Mouse (Mus musculus) liver, embryonic 12.5 days (tissue): ENCODE data around the gene Ankrd28. TPM values are rescaled to one million over a fixed set of nuclear protein-coding genes. Genes with fewer than 3 reads are reported as not detected.

ENCODE experiments used
- ATAC-seq: fragments of 200-750 bp; cut with Nextera tagmentation; 2 replicates; pipeline ENCODE4 v1.8.0; 2017; ENCODE audit warnings: moderate number of reproducible peaks, mild to moderate bottlenecking, moderate library complexity
- H3K27ac ChIP-seq: fragments of 300-500 bp; sonication (generic); 2 replicates; pipeline ENCODE4 v1.5.1; 2016; ENCODE audit warnings: mild to moderate bottlenecking
- H3K27me3 ChIP-seq: fragments of 300-500 bp; sonication (generic); replicated peaks from 2 replicates; pipeline ENCODE4 v1.6.1; 2016; ENCODE audit warnings: mild to moderate bottlenecking, moderate library complexity
- H3K36me3 ChIP-seq: fragments of 300-500 bp; sonication (generic); 2 replicates; pipeline ENCODE4 v1.6.1; 2016; ENCODE audit warnings: mild to moderate bottlenecking, moderate library complexity
- H3K4me1 ChIP-seq: fragments of 300-500 bp; sonication (generic); 2 replicates; pipeline ENCODE4 v1.6.1; 2016
- H3K4me2 ChIP-seq: fragments of 300-500 bp; sonication (generic); 2 replicates; pipeline ENCODE4 v1.6.1; 2016; ENCODE audit warnings: mild to moderate bottlenecking, moderate library complexity
- H3K4me3 ChIP-seq: fragments of 300-500 bp; sonication (generic); 2 replicates; pipeline ENCODE4 v1.5.1; 2016; ENCODE audit warnings: mild to moderate bottlenecking, moderate library complexity
- H3K9ac ChIP-seq: fragments of 300-500 bp; sonication (generic); 2 replicates; pipeline ENCODE4 v1.6.1; 2016; ENCODE audit warnings: mild to moderate bottlenecking, moderate library complexity
- H3K9me3 ChIP-seq: fragments of 300-500 bp; sonication (generic); replicated peaks from 2 replicates; pipeline ENCODE4 v1.6.1; 2016; ENCODE audit warnings: mild to moderate bottlenecking, moderate library complexity
- WGBS: fragments of 180-500 bp; shearing (Covaris S2); methylation state at CpG from one replicate; pipeline ENCODE4 v1.1.7; 2016; ENCODE audit not compliant: insufficient replicate concordance; 5-methylcytosine and 5-hydroxymethylcytosine counted together
- polyA plus RNA-seq: library from polyadenylated mRNA; unstranded; fragments of >200 nt; fragmentation: Nextera tagmentation; extraction: Ambion mirVana; gene quantifications from 2 replicates; pipeline ENCODE4 v1.2.1, GENCODE M21; 2016

Ankrd28 gene
- polyA plus RNA-seq, 1 experiment from 2014 or later = 6.2 TPM

DNA sequence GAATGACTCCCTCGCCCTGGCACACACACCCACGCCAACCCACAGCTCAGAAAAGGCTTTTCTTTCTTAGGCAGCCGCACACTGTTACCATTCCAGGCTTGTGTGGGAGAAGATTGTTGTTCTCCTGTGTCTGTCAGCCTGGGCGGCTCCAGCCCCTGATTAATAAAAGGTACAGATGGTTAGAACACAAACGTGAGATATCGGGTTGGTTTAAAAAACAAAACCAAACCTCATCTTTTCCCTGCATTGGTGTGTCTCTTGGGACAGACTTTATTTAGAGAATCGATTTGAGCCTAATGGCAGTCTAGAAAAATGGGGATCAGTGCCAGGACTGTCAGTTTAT, 890 bp upstream of the Ankrd28 start:
- no peak for ATAC-seq
- Histone ChIP-seq H3K4me3 (peak overlapping the region; percentile 97), H3K36me3 (no peaks in the 10 kb centered on the region), H3K4me1 (peaks cover 28% of the 10 kb centered on the region), H3K27ac (peak overlapping the region; percentile 90; the same call in 1 of the 2 replicates), H3K4me2 (peak overlapping the region; percentile 95), H3K9me3 (no peaks in the 10 kb centered on the region), H3K27me3 (no peaks in the 10 kb centered on the region), H3K9ac (peak overlapping the region; percentile 89)
- WGBS = 9% methylated on average over 7 of the region's 7 CpGs

DNA sequence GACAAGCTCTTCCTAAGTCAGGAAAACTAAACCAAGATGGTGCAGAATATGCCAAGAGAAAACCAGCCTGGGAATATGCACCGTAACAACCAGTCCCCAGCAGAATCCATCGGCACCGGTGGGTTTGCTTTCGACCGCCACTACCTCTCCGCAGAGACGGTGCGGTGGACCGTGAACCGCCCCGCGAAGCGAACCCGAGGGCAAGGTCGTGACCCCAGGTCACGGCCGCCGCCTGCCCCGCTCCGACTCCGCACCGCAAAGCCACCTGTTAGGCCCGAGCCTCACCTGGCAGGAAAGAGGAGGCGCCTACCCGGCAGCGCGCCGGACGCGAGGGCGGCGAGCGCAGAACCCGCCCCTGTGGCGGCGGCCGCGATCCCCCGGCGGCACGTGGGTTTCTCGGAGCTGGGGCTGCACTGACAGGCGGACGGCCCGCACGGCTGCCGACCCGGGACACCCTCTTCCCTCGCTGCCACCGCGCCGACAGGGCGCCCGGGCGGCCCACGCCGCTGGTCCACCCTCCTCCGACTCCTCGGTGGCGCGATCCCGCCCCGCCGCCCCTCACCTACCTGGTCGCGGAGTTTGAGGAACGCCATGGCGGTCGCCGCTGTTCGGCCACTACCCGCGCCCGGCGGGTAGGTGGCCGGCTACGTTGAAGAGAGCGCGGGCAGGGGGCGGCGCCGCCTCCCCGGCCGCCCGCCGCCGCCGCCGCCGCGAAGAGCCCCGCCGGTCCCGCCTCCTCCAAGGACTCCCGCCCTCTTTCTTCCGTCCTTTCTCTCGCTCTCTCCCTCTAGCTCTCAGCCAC, 489 bp downstream of the Ankrd28 start:
- Histone ChIP-seq H3K27ac (peak overlapping the region; percentile 90), H3K4me3 (peak overlapping the region; percentile 97), H3K27me3 (no peaks in the 10 kb centered on the region), H3K9ac (peak overlapping the region; percentile 89), H3K36me3 (no peaks in the 10 kb centered on the region), H3K9me3 (no peaks in the 10 kb centered on the region), H3K4me2 (peak overlapping the region; percentile 95), H3K4me1 (peaks cover 34% of the 10 kb centered on the region)
- under 1% methylated on average over 88 of the region's 97 CpGs for WGBS
- peak; percentile 77 for ATAC-seq

DNA sequence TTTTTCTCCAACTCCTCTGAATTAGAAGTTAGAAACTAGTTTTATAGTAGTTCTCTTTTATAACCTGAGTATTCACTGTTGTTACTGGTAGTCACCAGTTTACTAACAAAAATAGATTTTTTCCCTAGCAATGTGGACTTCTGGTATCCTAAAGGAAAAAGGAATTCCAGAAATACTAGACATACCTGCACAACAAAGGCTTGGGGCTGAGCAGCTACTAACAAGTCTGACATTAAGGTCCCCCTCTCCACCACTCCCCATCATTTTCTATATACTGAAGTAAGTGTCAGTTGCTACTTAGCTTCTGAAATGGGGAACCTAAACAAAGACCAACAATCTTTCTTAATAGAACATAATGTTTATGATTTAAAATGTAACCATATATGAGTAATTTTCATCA, 3.2 kb downstream of the Ankrd28 start:
- Histone ChIP-seq H3K4me1 (peaks cover 33% of the 10 kb centered on the region), H3K36me3 (no peaks in the 10 kb centered on the region), H3K4me3 (no peak overlapping the region), H3K9ac (no peak overlapping the region), H3K27ac (no peak overlapping the region), H3K27me3 (no peaks in the 10 kb centered on the region), H3K9me3 (no peaks in the 10 kb centered on the region), H3K4me2 (no peak overlapping the region)
- ATAC-seq = no peak

DNA sequence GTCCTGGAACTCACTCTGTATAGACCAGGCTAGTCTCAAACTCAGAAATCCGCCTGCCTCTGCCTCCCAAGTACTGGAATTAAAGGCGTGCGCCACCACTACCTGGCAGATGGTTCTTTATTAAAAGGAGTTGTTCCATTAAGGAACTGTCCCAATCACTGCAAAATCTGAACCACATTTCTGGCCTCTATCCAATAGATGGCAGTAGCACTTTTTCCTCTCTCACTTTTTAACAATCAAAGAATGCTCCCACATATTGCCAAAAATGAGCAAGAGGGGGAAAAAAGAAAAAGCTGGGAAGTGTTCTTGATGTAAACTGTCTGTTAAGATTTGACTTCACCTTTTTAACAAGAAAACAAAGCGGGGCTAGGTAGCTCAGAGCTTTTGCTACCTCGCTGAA, 20.5 kb downstream of the Ankrd28 start:
- Histone ChIP-seq H3K9me3 (no peaks in the 10 kb centered on the region), H3K4me2 (no peak overlapping the region), H3K36me3 (peaks cover 3% of the 10 kb centered on the region; the same call in 1 of the 2 replicates), H3K27ac (no peak overlapping the region), H3K27me3 (no peaks in the 10 kb centered on the region), H3K9ac (no peak overlapping the region), H3K4me1 (peaks cover 9% of the 10 kb centered on the region; the same call in 1 of the 2 replicates), H3K4me3 (no peak overlapping the region)
- WGBS = 85% methylated on average over 5 of the region's 5 CpGs
- ATAC-seq = no peak

DNA sequence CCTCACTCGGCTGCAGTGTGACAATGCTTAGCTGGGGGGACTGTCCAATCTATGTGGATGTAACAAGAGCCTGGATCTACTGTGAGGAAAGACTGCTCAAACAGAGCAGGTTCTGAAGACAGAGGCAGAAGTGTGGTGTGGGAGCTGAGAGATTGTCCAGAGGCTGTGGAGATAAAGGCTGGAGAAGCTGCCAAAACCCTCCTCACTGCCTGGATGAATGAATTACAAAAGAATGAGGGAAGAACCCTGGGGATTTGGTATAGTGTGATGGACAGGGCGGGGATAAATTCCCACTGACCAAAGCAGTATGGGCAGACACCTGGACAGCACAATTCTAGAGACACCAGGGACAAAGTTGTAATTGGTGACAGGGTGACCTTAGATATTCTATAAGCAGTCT, 26.7 kb downstream of the Ankrd28 start:
- H3K27ac ChIP-seq = no peak overlapping the region
- peaks cover 3% of the 10 kb centered on the region; the same call in 1 of the 2 replicates for H3K36me3 ChIP-seq
- no peak overlapping the region for H3K4me2 ChIP-seq
- 58% methylated on average over 2 of the region's 2 CpGs for WGBS
- 0 out of 2 replicates have a peak, but pooled peaks cover 5% of the 10 kb centered on the region for H3K4me1 ChIP-seq
- no peaks in the 10 kb centered on the region for H3K27me3 ChIP-seq
- no peak overlapping the region for H3K9ac ChIP-seq
- H3K9me3 ChIP-seq = no peaks in the 10 kb centered on the region
- ATAC-seq = no peak
- no peak overlapping the region for H3K4me3 ChIP-seq

DNA sequence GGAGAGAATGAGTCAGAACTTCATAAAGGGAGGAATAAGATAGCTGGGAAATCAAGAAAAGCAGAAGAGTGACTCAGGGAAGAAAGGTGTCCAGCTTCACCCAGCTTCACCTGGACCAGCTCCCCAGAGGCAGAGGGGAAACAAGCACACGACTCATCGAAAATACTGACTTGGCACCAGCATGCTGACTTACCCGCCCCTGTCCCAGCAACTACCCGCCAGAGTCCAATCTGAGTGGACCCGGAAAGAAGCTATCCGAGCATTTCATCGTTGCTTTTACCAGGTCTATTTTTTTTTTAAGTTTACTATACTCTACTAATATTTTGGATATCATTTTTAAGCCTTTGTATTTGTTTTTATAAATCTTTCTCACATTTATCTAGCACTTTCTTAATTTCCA, 29.5 kb downstream of the Ankrd28 start:
- Histone ChIP-seq H3K27ac (no peak overlapping the region), H3K4me2 (no peak overlapping the region), H3K4me3 (no peak overlapping the region), H3K9ac (no peak overlapping the region), H3K27me3 (no peaks in the 10 kb centered on the region), H3K9me3 (no peaks in the 10 kb centered on the region), H3K36me3 (no peaks in the 10 kb centered on the region), H3K4me1 (peaks cover 11% of the 10 kb centered on the region)
- ATAC-seq = no peak
- 86% methylated on average over 7 of the region's 7 CpGs for WGBS

DNA sequence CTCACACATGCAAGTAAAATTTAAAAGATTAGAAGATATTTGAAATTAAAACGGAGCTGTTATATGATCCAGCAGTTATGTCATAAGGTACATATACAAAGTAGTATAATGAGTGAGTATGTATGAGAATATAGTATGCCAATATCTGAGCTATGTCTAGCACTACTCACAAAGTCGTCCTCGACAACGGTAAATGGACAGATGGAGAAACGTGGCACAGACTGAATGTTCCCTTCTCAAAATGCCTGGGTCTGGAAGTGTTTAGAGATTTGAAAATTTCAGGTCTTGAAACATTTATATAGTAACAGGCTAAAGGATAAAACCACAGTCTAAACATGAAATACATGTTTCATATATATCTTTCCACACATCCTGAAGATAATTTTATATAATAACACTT, 30.0 kb downstream of the Ankrd28 start:
- H3K4me1 ChIP-seq = peaks cover 17% of the 10 kb centered on the region

DNA sequence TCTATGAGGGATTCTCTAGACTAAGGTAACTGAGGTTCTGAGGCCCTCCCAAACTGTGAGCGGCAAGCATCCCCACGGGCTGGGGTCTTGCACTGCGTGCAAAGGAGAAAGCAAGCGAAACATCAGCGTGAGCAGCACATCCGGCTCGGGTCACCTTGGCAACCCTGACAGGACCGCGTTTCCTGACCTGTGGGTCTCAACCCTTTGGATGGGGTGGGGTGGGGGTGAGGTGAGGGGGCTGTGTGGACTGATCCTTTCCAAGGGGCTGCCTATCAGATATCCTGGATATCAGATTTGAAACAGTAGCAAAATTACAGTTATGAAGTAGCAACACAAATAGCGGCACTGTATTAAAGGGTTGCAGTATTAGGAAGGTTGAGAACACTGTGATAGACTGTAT, 31.5 kb downstream of the Ankrd28 start:
- WGBS = 68% methylated on average over 10 of the region's 10 CpGs
- Histone ChIP-seq H3K4me1 (peaks cover 25% of the 10 kb centered on the region), H3K4me2 (no peak overlapping the region), H3K4me3 (no peak overlapping the region), H3K9ac (no peak overlapping the region), H3K27ac (no peak overlapping the region), H3K27me3 (no peaks in the 10 kb centered on the region), H3K9me3 (no peaks in the 10 kb centered on the region), H3K36me3 (no peaks in the 10 kb centered on the region)
- no peak for ATAC-seq

More for the DNA sequence above, 30.0 kb downstream of the Ankrd28 start:
- no peaks in the 10 kb centered on the region for H3K27me3 ChIP-seq
- no peak for ATAC-seq
- 66% methylated on average over 5 of the region's 5 CpGs for WGBS
- H3K27ac ChIP-seq = no peak overlapping the region
- no peak overlapping the region for H3K4me3 ChIP-seq
- H3K36me3 ChIP-seq = no peaks in the 10 kb centered on the region
- H3K9me3 ChIP-seq = no peaks in the 10 kb centered on the region
- no peak overlapping the region for H3K9ac ChIP-seq
- H3K4me2 ChIP-seq = no peak overlapping the region

DNA sequence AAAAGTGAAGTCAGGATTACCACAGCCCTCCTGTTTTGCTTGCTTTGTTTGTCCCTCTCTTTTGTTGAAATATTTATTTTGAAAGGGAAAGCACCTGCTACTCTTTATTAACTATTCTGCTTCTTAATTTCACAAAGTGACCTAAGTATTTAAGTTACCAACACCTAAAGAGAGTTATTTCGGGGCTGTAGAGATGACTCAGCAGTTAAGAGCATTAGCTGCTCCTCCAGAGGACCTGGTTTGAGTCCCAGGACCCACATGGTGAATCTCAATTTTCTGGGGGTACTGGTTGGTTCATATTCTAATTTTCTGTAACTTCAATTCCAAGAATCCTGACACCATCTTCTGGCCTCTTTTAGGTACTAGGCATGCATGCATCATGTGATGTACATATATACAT, 34.9 kb downstream of the Ankrd28 start:
- no peak overlapping the region for H3K4me3 ChIP-seq
- ATAC-seq = no peak
- H3K36me3 ChIP-seq = no peaks in the 10 kb centered on the region
- peaks cover 28% of the 10 kb centered on the region for H3K4me1 ChIP-seq
- H3K27me3 ChIP-seq = no peaks in the 10 kb centered on the region
- 18% methylated on average over 1 of the region's 1 CpGs for WGBS
- no peak overlapping the region for H3K27ac ChIP-seq
- H3K4me2 ChIP-seq = no peak overlapping the region
- H3K9ac ChIP-seq = no peak overlapping the region
- H3K9me3 ChIP-seq = no peaks in the 10 kb centered on the region

DNA sequence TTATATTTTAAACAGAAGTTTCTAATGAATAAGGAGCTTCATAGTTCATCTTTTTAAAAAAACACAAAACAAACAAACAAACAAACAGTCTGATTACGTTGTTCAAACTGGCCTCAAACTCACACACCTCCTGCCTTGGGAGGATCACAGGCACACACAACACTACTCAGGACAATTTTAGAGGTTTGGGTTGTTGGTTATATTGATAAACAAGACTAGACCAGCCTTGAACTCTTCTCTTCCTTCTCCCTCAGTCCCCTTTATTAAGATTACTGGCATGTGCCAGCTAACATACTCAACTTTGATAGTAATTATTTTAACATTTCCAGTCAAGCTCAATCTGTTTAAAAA, 35.7 kb downstream of the Ankrd28 start:
- H3K27ac ChIP-seq = no peak overlapping the region
- peaks cover 28% of the 10 kb centered on the region for H3K4me1 ChIP-seq
- H3K9me3 ChIP-seq = no peaks in the 10 kb centered on the region
- ATAC-seq = no peak
- no peak overlapping the region for H3K9ac ChIP-seq
- no peaks in the 10 kb centered on the region for H3K27me3 ChIP-seq
- H3K36me3 ChIP-seq = no peaks in the 10 kb centered on the region
- H3K4me3 ChIP-seq = no peak overlapping the region
- 51% methylated on average over 1 of the region's 1 CpGs for WGBS
- H3K4me2 ChIP-seq = no peak overlapping the region

DNA sequence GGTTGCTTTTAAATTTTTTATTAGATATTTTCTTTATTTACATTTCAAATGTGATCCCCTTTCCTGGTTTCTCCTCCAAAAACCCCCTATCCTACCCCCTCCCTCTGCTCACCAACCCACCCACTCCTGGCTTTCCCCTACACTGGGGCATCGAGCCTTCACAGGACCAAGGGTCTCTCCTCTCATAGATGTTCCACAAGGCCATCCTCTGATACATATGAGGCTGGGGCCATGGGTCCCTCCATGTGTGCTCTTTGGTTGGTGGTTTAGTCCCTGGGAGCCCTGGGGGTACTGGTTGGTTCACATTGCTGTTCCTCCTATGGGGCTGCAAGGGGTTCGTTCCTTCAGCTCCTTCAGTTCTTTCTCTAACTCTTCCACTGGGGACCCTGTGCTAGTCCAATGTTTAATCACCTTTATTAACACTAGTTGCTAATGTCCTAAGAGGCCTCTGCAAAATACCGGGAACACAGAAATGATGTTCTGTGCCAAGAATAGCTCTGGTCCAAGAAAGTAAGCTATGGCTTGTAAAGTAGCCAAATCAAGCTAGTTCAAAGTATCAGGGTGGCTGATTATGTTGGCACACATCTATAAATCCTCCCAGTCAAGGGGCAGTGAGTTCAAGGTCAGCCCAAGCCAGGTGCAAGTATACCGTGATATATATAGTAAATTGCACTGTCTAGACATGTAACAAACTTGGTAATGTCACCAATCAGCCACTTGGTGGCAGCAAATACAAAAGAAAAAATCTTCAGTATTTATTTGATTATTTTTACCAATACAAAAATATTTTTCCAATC, 36.3 kb downstream of the Ankrd28 start:
- Histone ChIP-seq H3K36me3 (no peaks in the 10 kb centered on the region), H3K9ac (no peak overlapping the region), H3K4me3 (no peak overlapping the region), H3K27ac (no peak overlapping the region), H3K4me2 (no peak overlapping the region), H3K27me3 (no peaks in the 10 kb centered on the region), H3K4me1 (peaks cover 28% of the 10 kb centered on the region), H3K9me3 (no peaks in the 10 kb centered on the region)
- WGBS = 68% methylated on average over 4 of the region's 4 CpGs
- ATAC-seq = peak; percentile 62

DNA sequence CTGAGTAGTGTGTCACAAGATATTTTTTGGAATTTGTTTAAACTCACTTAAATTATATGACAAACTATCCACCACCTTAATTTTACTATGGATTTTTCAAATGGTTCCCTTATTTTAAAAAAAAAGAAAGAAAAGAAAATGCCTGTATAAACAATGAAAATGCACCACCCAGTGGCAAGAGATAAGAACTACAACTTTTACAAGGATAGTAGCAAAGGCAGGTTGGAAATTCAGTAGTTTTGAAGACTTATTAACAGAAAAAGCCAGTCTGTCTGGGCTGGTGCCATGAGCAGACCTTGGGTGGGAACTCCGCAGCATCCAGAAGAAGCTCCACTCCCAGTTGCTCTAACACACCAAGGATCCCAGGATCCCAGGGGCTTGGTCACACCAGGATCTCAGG, 39.7 kb downstream of the Ankrd28 start:
- no peak overlapping the region for H3K4me3 ChIP-seq
- WGBS = 45% methylated on average over 1 of the region's 1 CpGs

More for the DNA sequence above, 39.7 kb downstream of the Ankrd28 start:
- ATAC-seq = no peak
- no peak overlapping the region for H3K4me2 ChIP-seq
- no peak overlapping the region for H3K9ac ChIP-seq
- H3K27me3 ChIP-seq = no peaks in the 10 kb centered on the region
- no peaks in the 10 kb centered on the region for H3K9me3 ChIP-seq
- H3K36me3 ChIP-seq = no peaks in the 10 kb centered on the region
- peaks cover 25% of the 10 kb centered on the region for H3K4me1 ChIP-seq
- H3K27ac ChIP-seq = no peak overlapping the region
